Mouse (Mus musculus) Patski (cell line): Measurements from ENCODE around the gene Gm9040. TPM values are rescaled to one million over a fixed set of nuclear protein-coding genes. Genes with fewer than 3 reads are reported as not detected.
"Not testable (repeated sequence)": the region's sequence is repeated elsewhere in the genome, so short reads cannot be mapped to it uniquely, and the experiment has no call there.

Experiments used
- ATAC-seq: fragments of 100-300 bp; one replicate; pipeline ENCODE4 v1.8.0; 2021
- CTCF ChIA-PET: fragments of 350-600 bp; sonication (Branson Sonifier 250); formaldehyde crosslinking; loops from one replicate; lab custom pipeline; 2022; ENCODE audit warnings: inconsistent platforms; lab: Charles Lee
- POLR2A ChIA-PET: fragments of 350-600 bp; sonication (Branson Sonifier 250); formaldehyde crosslinking; loops from one replicate; lab custom pipeline; 2022; ENCODE audit warnings: antibody characterized with exemption, inconsistent platforms; lab: Charles Lee
- DNase-seq: peaks from one replicate; pipeline ENCODE4 v3.0.0-alpha.2; 2011; ENCODE audit warnings: low read depth, low spot score
- H3K27me3 ChIP-seq: fragments of 371-371 bp; one replicate; pipeline ENCODE4 v1.5.1; 2021
- CTCF ChIP-seq: fragments of 100-300 bp; IDR thresholded peaks from one replicate; pipeline ENCODE4 v1.5.1; 2021
- in situ Hi-C: fragments of 300-500 bp; cut with MboI; formaldehyde crosslinking; loops from 3 replicates; pipeline ENCODE4 v1.11.1; 2018; ENCODE audit warnings: low pct_unique_long_range_greater_than_20kb, mixed read lengths
- polyA plus RNA-seq: library from polyadenylated mRNA; unstranded; gene quantifications from one replicate; pipeline ENCODE4 v1.2.3, GENCODE M21; 2021

Gene Gm9040
- 1.4 TPM for polyA plus RNA-seq

- CTCF ChIA-PET, H3K27me3 ChIP-seq, in situ Hi-C loops, ATAC-seq, DNase-seq, POLR2A ChIA-PET: not testable (repeated sequence)
Observed at GRCm38 (mm10) chr10:118326869-118327268, at the start of gene Gm9040. Gene Gm9040 (minus strand): TSS chr10:118326969.

- in situ Hi-C loops: no loop called here
- ChIA-PET POLR2A (no interaction called here), CTCF (interaction anchor here (0.6 to 2.9 kb wide), 5 partner anchors 18 to 709 kb away, joined by 3 to 10 read pairs (median 4); no protein-coding TSS in a partner anchor)
- H3K27me3 ChIP-seq: no peaks in the 10 kb centered on the region
- ATAC-seq (peak; percentile 82), DNase-seq (peak; percentile 15)
- TF ChIP-seq CTCF: peak; percentile 96
Observed at GRCm38 (mm10) chr10:118370443-118370842, 43.7 kb upstream of the Gm9040 start.

DNA sequence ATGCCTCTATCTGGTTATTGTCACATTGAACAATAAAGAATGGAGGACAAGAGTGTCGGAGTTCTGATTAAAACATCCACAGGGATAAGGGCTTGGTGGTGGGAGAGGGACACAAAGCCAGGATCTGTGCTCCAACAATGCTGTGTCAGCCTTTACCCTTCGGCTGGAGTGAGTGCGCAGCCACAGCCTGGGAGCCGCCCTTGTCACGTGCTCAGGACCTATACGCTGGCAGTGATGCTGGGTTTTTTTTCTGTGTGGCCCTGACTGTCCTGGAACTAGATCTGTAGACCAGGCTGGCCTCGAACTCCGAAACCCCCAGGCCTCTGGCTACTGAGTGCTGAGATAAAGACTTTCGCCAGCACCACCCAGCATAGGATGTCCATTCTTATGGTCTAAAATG is 42.7 kb upstream of the Gm9040 start:
- in situ Hi-C loops: no loop called here
- no peaks in the 10 kb centered on the region for H3K27me3 ChIP-seq
- TF ChIP-seq CTCF: no peak
- no peak for ATAC-seq
- CTCF ChIA-PET: interaction anchor here (0.6 to 2.9 kb wide), 3 partner anchors 212 to 710 kb away, joined by 3 to 10 read pairs (median 8); no protein-coding TSS in a partner anchor
- DNase-seq: no peak
- POLR2A ChIA-PET: no interaction called here

DNA sequence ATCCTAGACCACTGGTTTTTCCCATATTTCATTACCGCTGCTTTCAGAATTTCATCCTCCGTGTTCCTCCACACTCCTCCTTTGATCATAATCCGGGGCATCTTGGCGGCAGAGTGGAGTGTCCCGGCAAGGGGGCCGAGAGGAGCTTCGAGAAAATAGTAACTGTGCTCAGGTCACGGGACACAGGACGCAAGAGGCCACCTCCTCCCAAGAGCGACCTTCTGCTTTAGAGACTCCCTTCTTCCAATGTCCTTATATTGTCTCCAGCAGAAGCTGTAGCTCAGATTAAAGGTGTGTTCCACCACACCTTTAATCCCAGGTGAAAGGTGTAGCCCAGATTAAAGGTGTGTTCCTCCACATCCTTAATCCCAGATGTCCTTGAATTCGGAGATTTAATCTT is 27.2 kb upstream of the Gm9040 start, which contains the start of gene Gm9049:
Gm9049 (minus strand) TSS at position 101 of the 400 bp plus-strand sequence.
- POLR2A ChIA-PET, in situ Hi-C loops, CTCF ChIA-PET, H3K27me3 ChIP-seq, ATAC-seq, DNase-seq: not testable (repeated sequence)

DNA sequence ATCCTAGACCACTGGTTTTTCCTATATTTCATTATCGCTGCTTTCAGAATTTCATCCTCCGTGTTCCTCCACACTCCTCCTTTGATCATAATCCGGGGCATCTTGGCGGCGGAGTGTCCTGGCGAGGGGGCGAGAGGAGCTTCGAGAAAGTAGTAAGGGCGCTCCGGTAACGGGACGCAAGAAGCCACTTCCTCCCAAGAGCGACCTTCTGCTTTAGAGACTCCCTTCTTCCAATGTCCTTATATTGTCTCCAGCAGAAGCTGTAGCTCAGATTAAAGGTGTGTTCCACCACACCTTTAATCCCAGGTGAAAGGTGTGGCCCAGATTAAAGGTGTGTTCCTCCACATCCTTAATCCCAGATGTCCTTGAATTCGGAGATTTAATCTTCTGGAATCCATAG is 21.8 kb upstream of the Gm9040 start, which contains the start of gene Gm9048:
Gm9048 (minus strand) TSS at position 101 of the 400 bp plus-strand sequence.
- DNase-seq, CTCF ChIA-PET, ATAC-seq, POLR2A ChIA-PET, in situ Hi-C loops, H3K27me3 ChIP-seq: not testable (repeated sequence)

- ATAC-seq, DNase-seq, POLR2A ChIA-PET, H3K27me3 ChIP-seq, CTCF ChIA-PET, in situ Hi-C loops: not testable (repeated sequence)
Observed at GRCm38 (mm10) chr10:118343155-118343554, 16.4 kb upstream of the Gm9040 start, which contains the start of gene Gm9046. Gene Gm9046 (minus strand): TSS chr10:118343255.

- DNase-seq, ATAC-seq, POLR2A ChIA-PET, CTCF ChIA-PET, in situ Hi-C loops, H3K27me3 ChIP-seq: not testable (repeated sequence)
Observed at GRCm38 (mm10) chr10:118337731-118338130, 11.0 kb upstream of the Gm9040 start, which contains the start of gene Gm9045. Gene Gm9045 (minus strand): TSS chr10:118337831.

DNA sequence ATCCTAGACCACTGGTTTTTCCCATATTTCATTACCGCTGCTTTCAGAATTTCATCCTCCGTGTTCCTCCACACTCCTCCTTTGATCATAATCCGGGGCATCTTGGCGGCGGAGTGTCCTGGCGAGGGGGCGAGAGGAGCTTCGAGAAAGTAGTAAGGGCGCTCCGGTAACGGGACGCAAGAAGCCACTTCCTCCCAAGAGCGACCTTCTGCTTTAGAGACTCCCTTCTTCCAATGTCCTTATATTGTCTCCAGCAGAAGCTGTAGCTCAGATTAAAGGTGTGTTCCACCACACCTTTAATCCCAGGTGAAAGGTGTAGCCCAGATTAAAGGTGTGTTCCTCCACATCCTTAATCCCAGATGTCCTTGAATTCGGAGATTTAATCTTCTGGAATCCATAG is 5.5 kb upstream of the Gm9040 start, which contains the start of gene Gm9044:
Gm9044 (minus strand) TSS at position 101 of the 400 bp plus-strand sequence.
- CTCF ChIA-PET, in situ Hi-C loops, DNase-seq, ATAC-seq, POLR2A ChIA-PET, H3K27me3 ChIP-seq: not testable (repeated sequence)

GRCm38 (mm10) chr10:118319024-118319423 is 7.7 kb downstream of the Gm9040 start:
- ATAC-seq (no peak), DNase-seq (no peak)
- POLR2A ChIA-PET: no interaction called here
- TF ChIP-seq CTCF: no peak
- CTCF ChIA-PET: no interaction called here
- no peaks in the 10 kb centered on the region for H3K27me3 ChIP-seq
- in situ Hi-C loops: no loop called here

DNA sequence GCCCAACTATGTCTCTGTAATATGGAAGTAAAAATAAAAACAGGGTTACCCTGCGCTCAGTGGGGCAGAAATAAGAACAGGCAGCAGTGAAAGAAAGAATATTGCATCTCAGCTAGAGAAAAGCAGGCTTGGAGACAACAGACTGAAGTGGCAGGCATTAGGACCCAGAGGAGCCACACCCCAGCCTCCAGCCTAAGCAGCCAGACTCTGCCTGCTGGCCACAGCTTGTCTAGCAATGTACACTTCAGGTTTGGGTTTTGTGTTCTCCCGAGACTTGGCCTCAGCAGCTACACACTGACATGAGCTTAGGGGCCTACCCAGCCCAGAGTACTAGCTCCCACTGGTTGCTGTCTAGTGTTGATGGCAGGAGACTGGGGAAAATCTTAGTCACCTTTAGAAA is 24.6 kb downstream of the Gm9040 start:
- CTCF ChIA-PET, in situ Hi-C loops, ATAC-seq, POLR2A ChIA-PET, H3K27me3 ChIP-seq, DNase-seq: not testable (repeated sequence)

DNA sequence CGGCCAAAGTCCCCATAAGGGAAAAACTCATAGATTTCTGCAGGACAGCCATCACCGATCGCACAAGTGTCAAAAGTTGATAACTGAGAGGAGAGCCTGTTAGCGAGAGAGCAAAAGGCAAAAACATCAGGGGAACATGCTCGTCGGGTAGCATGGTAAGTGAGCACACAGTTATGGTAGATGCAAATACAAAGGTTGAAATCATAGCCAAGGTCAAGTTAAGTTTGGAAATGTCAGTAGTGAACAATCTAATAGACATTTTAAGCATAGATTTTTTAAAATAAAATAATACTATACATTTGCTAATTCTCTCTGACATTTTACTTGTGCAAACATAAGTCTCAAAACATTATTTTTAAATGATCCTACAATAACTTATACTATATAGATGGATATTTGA is 31.8 kb downstream of the Gm9040 start, which contains the start of gene Iltifb:
Iltifb (minus strand) TSS at position 101 of the 400 bp plus-strand sequence.
- no peak for ATAC-seq
- in situ Hi-C loops: no loop called here
- DNase-seq: no peak
- H3K27me3 ChIP-seq: no peaks in the 10 kb centered on the region
- ChIA-PET POLR2A (no interaction called here), CTCF (no interaction called here)
- TF ChIP-seq CTCF: no peak

DNA sequence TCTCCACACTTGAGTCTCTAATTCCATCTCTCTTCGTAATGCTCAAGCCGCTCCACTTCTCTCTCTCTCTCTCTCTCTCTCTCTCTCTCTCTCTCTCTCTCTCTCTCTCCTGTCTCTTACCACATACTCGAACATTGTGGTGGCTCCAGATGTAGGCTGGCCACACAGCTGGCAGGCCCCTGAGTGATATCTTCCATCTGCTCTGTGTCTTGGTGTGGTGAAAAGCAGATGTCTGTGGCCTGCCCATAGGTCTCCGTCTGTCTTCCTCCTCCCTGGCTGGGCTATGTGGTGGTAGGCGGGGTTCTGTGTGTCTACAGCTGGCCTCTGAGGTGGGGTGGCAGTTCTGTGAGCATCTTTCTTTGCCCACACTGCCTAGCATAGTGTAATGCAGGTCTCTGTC is 43.8 kb downstream of the Gm9040 start:
- POLR2A ChIA-PET, H3K27me3 ChIP-seq, DNase-seq, in situ Hi-C loops, ATAC-seq, CTCF ChIA-PET: not testable (repeated sequence)

DNA sequence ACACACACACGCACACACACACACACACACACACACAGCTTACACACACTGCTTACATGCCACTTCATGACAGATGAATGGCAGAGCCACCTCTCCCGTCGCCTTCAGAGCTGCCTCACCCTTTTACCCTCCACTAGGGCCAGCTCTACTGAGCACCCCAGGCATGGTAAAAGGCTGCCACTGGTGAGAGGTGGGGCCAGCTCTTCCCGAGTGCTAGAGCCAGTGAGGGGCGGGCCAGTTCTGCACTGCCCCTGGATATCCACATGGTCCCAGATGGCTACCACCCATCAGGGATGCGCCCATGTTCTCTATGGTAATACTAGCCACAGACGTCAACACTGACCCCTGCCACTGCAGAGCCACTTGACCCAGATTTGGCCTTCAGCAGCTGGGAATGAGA is 44.2 kb downstream of the Gm9040 start:
- H3K27me3 ChIP-seq, ATAC-seq, in situ Hi-C loops, DNase-seq, CTCF ChIA-PET, POLR2A ChIA-PET: not testable (repeated sequence)

- CTCF ChIA-PET, DNase-seq, POLR2A ChIA-PET, ATAC-seq, in situ Hi-C loops, H3K27me3 ChIP-seq: not testable (repeated sequence)
Observed at GRCm38 (mm10) chr10:118278069-118278468, 48.7 kb downstream of the Gm9040 start.
